ENCODE assay signal across 9 mouse cellular contexts in the genomic region with DNA sequence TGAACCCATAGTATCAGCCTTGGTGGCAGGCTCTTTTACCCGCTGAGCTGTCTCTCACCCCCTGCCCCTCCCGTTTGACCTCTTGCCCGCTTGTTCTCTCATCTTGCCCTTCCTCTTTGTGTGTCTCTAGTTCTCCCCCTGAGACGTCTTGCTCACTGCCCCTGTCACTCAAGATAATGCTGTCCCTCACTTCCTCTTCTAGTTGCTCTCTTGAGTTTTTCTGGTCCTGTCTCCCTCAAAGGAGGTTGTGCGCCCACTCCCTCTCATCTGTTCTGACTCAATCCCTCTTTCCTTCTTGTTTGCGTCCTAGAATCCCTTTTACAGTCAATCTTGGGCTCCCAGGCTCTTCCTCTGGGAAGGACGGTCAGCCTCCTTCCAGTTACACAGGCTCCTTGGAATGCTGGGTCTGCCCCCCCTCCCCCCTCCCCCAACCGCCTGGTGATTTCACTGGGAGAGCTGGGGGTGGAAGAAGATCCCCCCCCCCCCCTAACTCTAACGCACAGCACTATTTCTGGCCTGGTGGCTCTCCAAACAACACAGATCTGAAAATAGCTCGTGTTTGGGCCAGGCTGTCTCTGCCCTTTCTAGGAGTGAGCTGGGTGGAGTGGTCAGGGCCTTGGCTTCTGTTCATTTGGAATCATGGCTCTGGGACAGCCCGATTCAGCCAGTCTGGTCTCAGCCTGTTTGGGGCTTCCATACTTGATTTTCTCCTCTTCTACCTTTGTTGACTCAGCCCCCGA. TPM values are rescaled to one million over a fixed set of nuclear protein-coding genes. Genes with fewer than 3 reads are reported as not detected.
A peak's percentile ranks its signal among the peaks of the same experiment; 100 is the strongest.
DNase-seq lines count a peak whose midpoint lies in the region; ATAC-seq and TF ChIP-seq lines count a peak whose summit lies in the region.
"Had no signal": no experiment of that assay in that cellular context is flagged by ENCODE, and none has a peak within 500 bp of the region (broad histone marks: within the 10 kb centered on the region; RNA-seq: fewer than 3 reads in every experiment).

No protein-coding gene starts in this region.

- H3K9me3 ChIP-seq in heart, embryonic 15.5 days (replicated peaks), result no peaks in the 10 kb centered on the region
- no peaks in the 10 kb centered on the region for H3K9me3 ChIP-seq in hindbrain, postnatal 0 days (ENCODE audit: low read length)

- H3K4me1 ChIP-seq in heart, embryonic 15.5 days (replicated peaks), result peaks cover 74% of the 10 kb centered on the region
- H3K4me1 ChIP-seq in lung, adult 2 months (ENCODE audit: control insufficient read depth, insufficient read depth, low read length), result peaks cover 47% of the 10 kb centered on the region
- H3K4me1 ChIP-seq in hindbrain, postnatal 0 days (ENCODE audit: insufficient read depth, low read length), result peaks cover 7% of the 10 kb centered on the region

- H3K27me3 ChIP-seq in heart, embryonic 15.5 days, result no peaks in the 10 kb centered on the region
- no peaks in the 10 kb centered on the region for H3K27me3 ChIP-seq in hindbrain, postnatal 0 days (ENCODE audit: insufficient read depth, low read length)

- ATAC-seq in heart, embryonic 15.5 days (replicated peaks; ENCODE audit: insufficient number of reproducible peaks, insufficient read depth, low FRiP score, low read depth), result peak; percentile 51
- ATAC-seq in erythroblast, adult 5-6 weeks (replicated peaks; ENCODE audit: low FRiP score, poor library complexity, severe bottlenecking), result no peak
- no peak for ATAC-seq in hindbrain, postnatal 0 days

- TF ChIP-seq POLR2A in lung, adult 2 months (IDR thresholded peaks at IDR 0.05; ENCODE audit: borderline replicate concordance, extremely low read depth, low read depth, low read length), result no peak

- peak; percentile 58 for DNase-seq in layer of hippocampus, adult 11-12 months (ENCODE audit: low spot score)
- DNase-seq in layer of hippocampus, postnatal 14 days (ENCODE audit: low spot score in 2 of 2), result no peak
- peak; percentile 30 to 37 for DNase-seq in cerebellum, postnatal 36 days
- peak; percentile 24 for DNase-seq in lung, adult 2 months
- DNase-seq in hindbrain, postnatal 0 days (ENCODE audit: low spot score), result no peak
- no peak for DNase-seq in layer of hippocampus, adult 18-20 months (ENCODE audit: low spot score in 2 of 2)

- H3K9ac ChIP-seq in heart, embryonic 15.5 days, result no peak overlapping the region
- H3K9ac ChIP-seq in hindbrain, postnatal 0 days (replicated peaks; ENCODE audit: low read length), result no peak overlapping the region

- H3K4me3 ChIP-seq in heart, embryonic 15.5 days, result no peak overlapping the region
- no peak overlapping the region for H3K4me3 ChIP-seq in lung, adult 2 months (replicated peaks; ENCODE audit: extremely low read depth, low read depth, low read length)
- H3K4me3 ChIP-seq in hindbrain, postnatal 0 days (ENCODE audit: low read length), result no peak overlapping the region

- H3K27ac ChIP-seq in heart, embryonic 15.5 days, result peak overlapping the region; percentile 93
- H3K27ac ChIP-seq in hindbrain, postnatal 0 days, result no peak overlapping the region

- H3K4me2 ChIP-seq in heart, embryonic 15.5 days, result peak overlapping the region; percentile 31; the same call in 1 of the 2 replicates
- no peak overlapping the region for H3K4me2 ChIP-seq in hindbrain, postnatal 0 days (ENCODE audit: low read depth, low read length)

- 17% methylated on average over 12 of the region's 12 CpGs for WGBS in heart, embryonic 15.5 days
- WGBS in lung, adult 2 months, result 18% methylated on average over 12 of the region's 12 CpGs
- WGBS in hindbrain, postnatal 0 days, result 37% methylated on average over 12 of the region's 12 CpGs

- TF ChIP-seq CTCF in lung, adult 2 months (IDR thresholded peaks at IDR 0.05; ENCODE audit: insufficient read depth, low read length), result no peak
- no peak for TF ChIP-seq CTCF in hindbrain, postnatal 0 days (IDR thresholded peaks at IDR 0.05; ENCODE audit: low read depth)

- H3K36me3 ChIP-seq in heart, embryonic 15.5 days, result no peaks in the 10 kb centered on the region
- no peaks in the 10 kb centered on the region for H3K36me3 ChIP-seq in hindbrain, postnatal 0 days (ENCODE audit: insufficient read depth, low read length)

RNA-seq across cellular contexts. Expression of a gene that starts 4.3 kb away (rescaled TPM):
- total RNA-seq in layer of hippocampus, postnatal 14 days (2021), result 1 to 10 TPM in 1 of 2 experiments, under 1 TPM in 1; 0.91 to 1.3 TPM
- 1.3 and 1.4 TPM in 2 replicates for polyA plus RNA-seq in heart, embryonic 15.5 days (2015; fragmentation: Nextera tagmentation; extraction: Ambion mirVana)
- polyA plus RNA-seq in lung, adult 2 months (2012; rRNA removed), result 19.8 and 22.0 TPM in 2 replicates
- 0.21 TPM in 1 of 2 replicates, not detected in the other for total RNA-seq in erythroblast, adult 5-6 weeks (2015; ENCODE audit: low replicate concordance)
- 0.84 TPM in 1 of 2 replicates, not detected in the other for total RNA-seq in erythroblast, adult 5-6 weeks (2017; ENCODE audit: low replicate concordance)
- 3.0 and 3.5 TPM in 2 replicates for total RNA-seq in hindbrain, postnatal 0 days (2014; rRNA removed)
- 0.10 and 0.25 TPM in 2 replicates for polyA plus RNA-seq in hindbrain, postnatal 0 days (2015; fragmentation: Nextera tagmentation; extraction: Ambion mirVana)
- total RNA-seq in layer of hippocampus, adult 18-20 months (2021), result under 1 TPM; 0.40 to 0.94 TPM

RNA-seq across cellular contexts. Expression of a gene that starts 30.4 kb away (rescaled TPM):
- 100 to 1,000 TPM; 231 to 235 TPM for total RNA-seq in layer of hippocampus, postnatal 14 days (2021)
- 120 and 132 TPM in 2 replicates for polyA plus RNA-seq in heart, embryonic 15.5 days (2015; fragmentation: Nextera tagmentation; extraction: Ambion mirVana)
- 29.0 and 32.0 TPM in 2 replicates for polyA plus RNA-seq in lung, adult 2 months (2012; rRNA removed)
- 2.3 and 3.5 TPM in 2 replicates for total RNA-seq in erythroblast, adult 5-6 weeks (2015; ENCODE audit: low replicate concordance)
- 5.2 and 10.3 TPM in 2 replicates for total RNA-seq in erythroblast, adult 5-6 weeks (2017; ENCODE audit: low replicate concordance)
- total RNA-seq in hindbrain, postnatal 0 days (2014; rRNA removed), result 122 and 123 TPM in 2 replicates
- 226 and 230 TPM in 2 replicates for polyA plus RNA-seq in hindbrain, postnatal 0 days (2015; fragmentation: Nextera tagmentation; extraction: Ambion mirVana)
- total RNA-seq in layer of hippocampus, adult 18-20 months (2021), result 100 to 1,000 TPM; 316 to 355 TPM

RNA-seq across cellular contexts. Expression of a gene that starts 39.6 kb away (rescaled TPM):
- total RNA-seq in layer of hippocampus, postnatal 14 days (2021), result 1 to 10 TPM; 5.2 to 5.9 TPM
- polyA plus RNA-seq in heart, embryonic 15.5 days (2015; fragmentation: Nextera tagmentation; extraction: Ambion mirVana), result 6.5 and 9.4 TPM in 2 replicates
- polyA plus RNA-seq in lung, adult 2 months (2012; rRNA removed), result 24.4 and 26.8 TPM in 2 replicates
- 128 and 178 TPM in 2 replicates for total RNA-seq in erythroblast, adult 5-6 weeks (2015; ENCODE audit: low replicate concordance)
- total RNA-seq in erythroblast, adult 5-6 weeks (2017; ENCODE audit: low replicate concordance), result 253 and 303 TPM in 2 replicates
- total RNA-seq in hindbrain, postnatal 0 days (2014; rRNA removed), result 3.7 and 7.2 TPM in 2 replicates
- 2.6 and 3.1 TPM in 2 replicates for polyA plus RNA-seq in hindbrain, postnatal 0 days (2015; fragmentation: Nextera tagmentation; extraction: Ambion mirVana)
- total RNA-seq in layer of hippocampus, adult 18-20 months (2021), result 1 to 10 TPM; 5.9 to 6.0 TPM

RNA-seq across cellular contexts. Expression of a gene that starts 50.2 kb away (rescaled TPM):
- 100 to 1,000 TPM; 285 to 318 TPM for total RNA-seq in layer of hippocampus, postnatal 14 days (2021)
- 0.10 TPM in 1 of 2 replicates, not detected in the other for polyA plus RNA-seq in heart, embryonic 15.5 days (2015; fragmentation: Nextera tagmentation; extraction: Ambion mirVana)
- 0.03 TPM in 1 of 2 replicates, not detected in the other for polyA plus RNA-seq in lung, adult 2 months (2012; rRNA removed)
- total RNA-seq in erythroblast, adult 5-6 weeks (2015; ENCODE audit: low replicate concordance), result not detected in 2 replicates
- total RNA-seq in erythroblast, adult 5-6 weeks (2017; ENCODE audit: low replicate concordance), result not detected in 2 replicates
- total RNA-seq in hindbrain, postnatal 0 days (2014; rRNA removed), result 136 and 137 TPM in 2 replicates
- polyA plus RNA-seq in hindbrain, postnatal 0 days (2015; fragmentation: Nextera tagmentation; extraction: Ambion mirVana), result 43.2 and 45.9 TPM in 2 replicates
- 100 to 1,000 TPM; 228 to 230 TPM for total RNA-seq in layer of hippocampus, adult 18-20 months (2021)
- polyA plus RNA-seq: limb, embryonic 11.5 days had no signal

Comparison
In these comparisons a context has a peak if more than half of its experiments do, and no peak if none do; other contexts are left out.
1. DNase-seq: peak in layer of hippocampus, adult 11-12 months (single experiment), cerebellum, postnatal 36 days (2 of 2) and lung, adult 2 months (single experiment); none in layer of hippocampus, postnatal 14 days (0 of 2), hindbrain, postnatal 0 days (single experiment) and layer of hippocampus, adult 18-20 months (0 of 2).
2. RNA of a gene that starts 30.4 kb away (total RNA-seq): 316 to 355 TPM in layer of hippocampus, adult 18-20 months, 231 to 235 TPM in layer of hippocampus, postnatal 14 days and 122 to 123 TPM in hindbrain, postnatal 0 days; 2.3 to 10.3 TPM in erythroblast, adult 5-6 weeks; every median in the first group is over 10 times any median in the second.
3. RNA of a gene that starts 39.6 kb away (total RNA-seq): 128 to 303 TPM in erythroblast, adult 5-6 weeks; 3.7 to 7.2 TPM in hindbrain, postnatal 0 days, 5.9 to 6.0 TPM in layer of hippocampus, adult 18-20 months and 5.2 to 5.9 TPM in layer of hippocampus, postnatal 14 days; every median in the first group is over 10 times any median in the second.